ENCODE assay signal across 8 mouse cellular contexts in the genomic region with DNA sequence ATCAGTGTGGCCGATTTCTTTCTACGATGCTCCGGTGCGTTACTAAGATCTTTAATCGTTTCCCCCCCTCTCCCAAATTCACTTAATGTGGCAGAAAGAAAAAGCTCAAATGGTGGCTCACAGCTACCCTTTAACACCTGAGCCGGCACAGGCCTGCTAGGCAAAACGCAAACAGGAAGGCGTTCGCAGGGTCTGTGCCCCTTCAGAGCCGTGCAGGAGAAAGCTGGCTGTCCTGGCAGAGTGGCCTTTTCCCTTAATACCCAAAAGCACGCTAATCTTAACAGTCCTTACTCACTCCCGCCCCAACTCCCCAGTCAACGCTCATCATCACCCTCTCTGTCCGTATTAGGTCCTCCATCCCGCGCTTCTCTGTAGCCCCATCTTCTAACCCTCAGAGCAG. TPM values are rescaled to one million over a fixed set of nuclear protein-coding genes. Genes with fewer than 3 reads are reported as not detected.
DNase-seq lines count a peak whose midpoint lies in the region; ATAC-seq and TF ChIP-seq lines count a peak whose summit lies in the region.

No protein-coding gene starts in this region.

- H3K4me2 ChIP-seq in lung, embryonic 16.5 days (ENCODE audit: low read depth, low read length) = peak overlapping the region; percentile 65
- peak overlapping the region; percentile 87 for H3K4me2 ChIP-seq in stomach, embryonic 16.5 days (ENCODE audit: low read depth, low read length)

- no peak; the same call in 1 of the 2 replicates for ATAC-seq in lung, embryonic 16.5 days (ENCODE audit: low read depth)
- ATAC-seq in stomach, embryonic 16.5 days (ENCODE audit: insufficient read depth, low FRiP score) = no peak; the same call in 1 of the 2 replicates

- no peaks in the 10 kb centered on the region for H3K9me3 ChIP-seq in lung, embryonic 16.5 days (ENCODE audit: control insufficient read depth, low read length)
- no peaks in the 10 kb centered on the region for H3K9me3 ChIP-seq in forebrain, embryonic 10.5 days
- no peaks in the 10 kb centered on the region for H3K9me3 ChIP-seq in stomach, embryonic 16.5 days (replicated peaks; ENCODE audit: control insufficient read depth, low read length)

- H3K27ac ChIP-seq in lung, embryonic 16.5 days (ENCODE audit: low read length) = peak overlapping the region; percentile 98
- peak overlapping the region; percentile 99 for H3K27ac ChIP-seq in forebrain, embryonic 10.5 days
- H3K27ac ChIP-seq in liver, adult 2 months (replicated peaks; ENCODE audit: insufficient read depth, low read depth, low read length) = peak overlapping the region; percentile 83
- H3K27ac ChIP-seq in stomach, embryonic 16.5 days (ENCODE audit: low read length) = peak overlapping the region; percentile 98

- peaks cover 5% of the 10 kb centered on the region; the same call in 1 of the 2 replicates for H3K36me3 ChIP-seq in lung, embryonic 16.5 days (ENCODE audit: control insufficient read depth, insufficient read depth, low read length)
- peaks cover 28% of the 10 kb centered on the region for H3K36me3 ChIP-seq in forebrain, embryonic 10.5 days (replicated peaks)
- H3K36me3 ChIP-seq in liver, adult 2 months (ENCODE audit: control insufficient read depth, insufficient read depth, low read length) = peaks cover 5% of the 10 kb centered on the region; the same call in 1 of the 2 replicates
- peaks cover 3% of the 10 kb centered on the region for H3K36me3 ChIP-seq in stomach, embryonic 16.5 days (ENCODE audit: control insufficient read depth, insufficient read depth, low read length)

- H3K9ac ChIP-seq in lung, embryonic 16.5 days (ENCODE audit: low read length) = peak overlapping the region; percentile 91
- H3K9ac ChIP-seq in liver, adult 2 months (ENCODE audit: low read depth, low read length) = peak overlapping the region; percentile 85
- H3K9ac ChIP-seq in stomach, embryonic 16.5 days (ENCODE audit: low read length) = peak overlapping the region; percentile 96

- H3K4me3 ChIP-seq in lung, embryonic 16.5 days (ENCODE audit: low read length) = peak overlapping the region; percentile 86
- peak overlapping the region; percentile 98 for H3K4me3 ChIP-seq in forebrain, embryonic 10.5 days
- H3K4me3 ChIP-seq in liver, adult 2 months (ENCODE audit: insufficient read depth, low read depth, low read length) = peak overlapping the region; percentile 73
- peak overlapping the region; percentile 91 for H3K4me3 ChIP-seq in stomach, embryonic 16.5 days (replicated peaks; ENCODE audit: low read length)

- TF ChIP-seq POLR2A in liver, adult 2 months (IDR thresholded peaks at IDR 0.05; ENCODE audit: extremely low read depth, insufficient read depth, low read length) = no peak

- DNase-seq in lung, postnatal 36 days = no peak
- DNase-seq in forebrain, embryonic 10.5 days (ENCODE audit: extremely low spot score, low spot score) = no peak
- no peak for DNase-seq in liver, adult 2 months (ENCODE audit: extremely low read depth, low read depth, low spot score)
- DNase-seq in adrenal gland, adult 18-20 months (ENCODE audit: low spot score in 2 of 2) = no peak
- DNase-seq in layer of hippocampus, postnatal 14 days (ENCODE audit: low spot score in 2 of 2) = no peak
- no peak for DNase-seq in adrenal gland, adult 8-10 months

- H3K27me3 ChIP-seq in lung, embryonic 16.5 days (ENCODE audit: control insufficient read depth, insufficient read depth, low read depth, low read length) = no peaks in the 10 kb centered on the region
- H3K27me3 ChIP-seq in forebrain, embryonic 10.5 days (ENCODE audit: poor library complexity, severe bottlenecking) = no peaks in the 10 kb centered on the region
- H3K27me3 ChIP-seq in liver, adult 2 months (ENCODE audit: control insufficient read depth, insufficient read depth, low read length) = no peaks in the 10 kb centered on the region
- no peaks in the 10 kb centered on the region for H3K27me3 ChIP-seq in stomach, embryonic 16.5 days (ENCODE audit: control insufficient read depth, insufficient read depth, low read length)

- peaks cover 8% of the 10 kb centered on the region for H3K79me2 ChIP-seq in liver, adult 2 months (ENCODE audit: control insufficient read depth, insufficient read depth, low read length)

- under 1% methylated on average over 16 of the region's 16 CpGs for WGBS in lung, embryonic 16.5 days
- under 1% methylated on average over 16 of the region's 16 CpGs for WGBS in forebrain, embryonic 10.5 days
- WGBS in liver, adult 2 months = 4% methylated on average over 16 of the region's 16 CpGs
- 0% methylated on average over 16 of the region's 16 CpGs for WGBS in stomach, embryonic 16.5 days

- TF ChIP-seq CTCF in liver, adult 2 months (IDR thresholded peaks at IDR 0.05; ENCODE audit: low read depth, low read length) = no peak

- H3K4me1 ChIP-seq in lung, embryonic 16.5 days (replicated peaks; ENCODE audit: control insufficient read depth, insufficient read depth, low read length) = peaks cover 23% of the 10 kb centered on the region
- peaks cover 59% of the 10 kb centered on the region for H3K4me1 ChIP-seq in forebrain, embryonic 10.5 days
- peaks cover 8% of the 10 kb centered on the region; the same call in 1 of the 2 replicates for H3K4me1 ChIP-seq in liver, adult 2 months (ENCODE audit: control insufficient read depth, insufficient read depth, low read length)
- H3K4me1 ChIP-seq in stomach, embryonic 16.5 days (ENCODE audit: control insufficient read depth, insufficient read depth, low read length) = peaks cover 26% of the 10 kb centered on the region

RNA-seq across cellular contexts. Expression of a gene that starts 1.4 kb away (rescaled TPM):
- polyA plus RNA-seq in lung, embryonic 16.5 days (2015; fragmentation: Nextera tagmentation; extraction: Ambion mirVana) = 134 and 139 TPM in 2 replicates
- polyA plus RNA-seq in forebrain, embryonic 10.5 days (2016; fragmentation: Nextera tagmentation; extraction: Ambion mirVana) = 212 and 221 TPM in 2 replicates
- 9.5 and 12.1 TPM in 2 replicates for total RNA-seq in liver, adult 2 months (2014; rRNA removed)
- 5.2 and 7.3 TPM in 2 replicates for polyA plus RNA-seq in liver, adult 2 months (2012; rRNA removed)
- polyA plus RNA-seq in stomach, embryonic 16.5 days (2015; fragmentation: Nextera tagmentation; extraction: Ambion mirVana) = 127 TPM in 2 replicates
- total RNA-seq in adrenal gland, adult 18-20 months (2021) = 10 to 100 TPM; 15.6 to 17.9 TPM
- 10 to 100 TPM; 14.1 to 18.9 TPM for total RNA-seq in layer of hippocampus, postnatal 14 days (2021)
- 10 to 100 TPM; 15.7 to 23.2 (median 17.6) TPM for total RNA-seq in adrenal gland, adult 8-10 months (2022)
